Mouse (Mus musculus) central nervous system, embryonic 18 days (tissue): ENCODE results near the gene Mxd1. TPM values are rescaled to one million over a fixed set of nuclear protein-coding genes. Genes with fewer than 3 reads are reported as not detected.

Experiments used
- polyA plus RNA-seq: library from polyadenylated mRNA; depleted of rRNA; stranded (reverse); fragments of >200 nt; gene quantifications from 2 replicates; pipeline ENCODE4 v1.2.3, GENCODE M21; 2012; rRNA removed

The Mxd1 gene
- 14.1 and 16.5 TPM in 2 replicates for polyA plus RNA-seq

DNA sequence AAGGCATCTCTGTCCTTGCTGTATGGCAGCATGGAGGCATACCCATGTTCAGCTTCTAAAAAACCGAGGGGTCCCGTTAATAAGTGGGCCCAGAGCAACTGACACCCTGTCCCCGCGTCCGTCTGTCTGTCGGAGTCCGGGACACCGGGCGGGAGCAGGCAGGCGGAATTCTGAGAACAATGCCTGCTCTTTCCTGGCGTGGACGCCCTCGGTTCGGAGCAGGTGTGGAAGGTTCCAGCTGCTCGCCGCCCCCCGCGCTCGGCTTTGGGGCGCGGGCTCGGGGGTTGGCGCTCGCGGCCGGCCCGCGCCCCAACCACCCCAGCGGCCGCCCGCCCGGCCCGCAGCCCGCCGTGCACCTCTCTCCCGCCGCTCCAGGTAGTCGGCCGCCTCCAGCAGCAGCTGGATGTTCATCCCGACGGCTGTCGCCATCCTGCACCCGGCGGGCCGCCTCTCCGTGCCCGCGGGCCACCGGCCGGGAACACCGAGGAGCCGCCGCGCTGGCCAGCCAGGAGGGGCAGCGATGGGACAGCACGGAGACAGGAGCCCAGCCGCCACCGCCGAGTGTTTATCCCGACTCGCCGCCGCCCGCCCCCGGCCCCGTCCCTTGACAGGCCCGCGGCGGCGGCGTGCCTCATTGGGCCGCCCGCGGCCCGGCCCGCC is at the start of gene Mxd1:
Gene Mxd1, minus strand, starts transcription at position 582 of the 660 bp plus-strand sequence.

DNA sequence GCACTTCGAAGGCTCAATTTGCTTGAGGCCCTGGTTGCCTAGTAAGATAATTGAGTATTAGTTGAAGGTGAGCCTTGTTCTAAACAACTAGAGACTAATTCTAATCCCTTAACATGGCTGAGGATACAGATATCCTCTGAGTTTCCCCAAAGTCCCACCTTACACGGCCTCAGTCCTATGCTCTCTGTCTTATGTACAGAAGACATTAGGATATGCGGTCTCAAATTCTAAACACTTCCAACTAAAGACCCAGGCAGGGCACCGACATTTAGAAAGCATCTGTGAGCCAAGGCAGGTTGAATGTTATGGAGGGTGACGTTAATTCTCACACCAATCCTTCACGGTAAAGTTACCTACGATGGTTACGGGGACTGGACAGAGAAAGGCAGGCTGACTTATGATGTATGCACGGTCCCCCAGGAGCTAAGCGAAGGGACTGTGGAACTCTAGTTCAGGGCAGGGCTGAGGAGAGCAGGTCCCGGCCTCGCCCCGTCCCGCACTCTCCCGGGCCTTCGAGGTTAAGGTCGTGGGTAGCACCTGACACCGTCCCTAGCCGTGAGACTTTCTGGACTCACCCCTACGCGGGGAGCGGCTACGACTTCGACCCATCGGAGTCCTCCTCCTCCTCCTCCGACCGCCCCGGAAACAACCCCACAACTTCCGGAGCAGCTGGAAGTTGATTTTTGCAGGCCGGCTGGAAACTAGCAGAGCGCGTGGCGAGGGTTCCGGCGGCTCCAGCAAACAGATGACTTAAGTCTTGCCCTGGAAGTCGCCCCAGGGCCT is 15.1 kb upstream of the Mxd1 start, which contains the start of gene Snrnp27:
Gene Snrnp27, minus strand, starts transcription at position 651 of the 783 bp plus-strand sequence.

DNA sequence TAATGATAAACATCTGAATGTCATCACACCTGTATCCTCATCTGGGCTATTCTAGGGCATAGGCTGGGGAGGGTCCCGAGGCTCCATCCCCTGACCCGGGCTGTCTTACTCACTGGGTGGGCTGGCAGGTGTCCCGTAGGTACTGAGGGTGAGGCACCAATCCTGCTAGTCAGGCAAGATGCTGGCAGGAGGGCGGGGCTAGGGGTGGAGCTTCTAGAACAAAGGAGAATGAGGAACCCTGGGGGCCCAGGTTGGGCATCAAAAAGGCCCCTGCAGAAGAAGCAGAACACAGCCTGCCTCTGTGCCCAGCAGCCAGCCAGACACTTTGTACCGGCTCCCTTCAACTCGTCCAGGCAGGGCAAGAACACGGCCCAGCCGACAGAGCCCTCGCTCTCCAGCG is 41.0 kb downstream of the Mxd1 start, which contains the start of gene Asprv1:
Gene Asprv1, plus strand, starts transcription at position 219 of the 400 bp plus-strand sequence.

Other genes with a start within 250 kb of the Mxd1 start
- gene Gm44790, start 242.5 kb downstream of the Mxd1 start, polyA plus RNA-seq: 2.7 and 3.5 TPM in 2 replicates
- gene C87436, start 230.8 kb downstream of the Mxd1 start, polyA plus RNA-seq: 19.9 and 21.3 TPM in 2 replicates
- gene Pcbp1, start 142.8 kb downstream of the Mxd1 start, polyA plus RNA-seq: 151 and 173 TPM in 2 replicates
- gene Asprv1, start 41.0 kb downstream of the Mxd1 start, polyA plus RNA-seq: 1.5 and 3.2 TPM in 2 replicates
- gene Snrnp27, start 15.4 kb upstream of the Mxd1 start, polyA plus RNA-seq: 62.1 and 70.0 TPM in 2 replicates
- gene Gmcl1, start 64.2 kb upstream of the Mxd1 start, polyA plus RNA-seq: 33.2 and 33.4 TPM in 2 replicates
- gene Anxa4, start 124.4 kb upstream of the Mxd1 start, polyA plus RNA-seq: 4.5 and 5.0 TPM in 2 replicates
- 59.7 and 60.0 TPM in 2 replicates for gene Aak1, start 180.4 kb upstream of the Mxd1 start, polyA plus RNA-seq